Mouse (Mus musculus) hindbrain, embryonic 14.5 days (tissue): ENCODE data around the gene Traf2. TPM values are rescaled to one million over a fixed set of nuclear protein-coding genes. Genes with fewer than 3 reads are reported as not detected.
A peak's percentile ranks its signal among the peaks of the same experiment; 100 is the strongest.
"Not testable (repeated sequence)": the region's sequence is repeated elsewhere in the genome, so short reads cannot be mapped to it uniquely, and the experiment has no call there.

Source experiments
- ATAC-seq: fragments of 200-750 bp; cut with Nextera tagmentation; 2 replicates; pipeline ENCODE4 v1.8.0; 2017; ENCODE audit warnings: moderate number of reproducible peaks, mild to moderate bottlenecking, moderate TSS enrichment, moderate library complexity; ENCODE audit not compliant: low FRiP score
- DNase-seq: peaks from one replicate; pipeline ENCODE4 v3.0.0-alpha.2; 2015; ENCODE audit warnings: low spot score
- H3K27ac ChIP-seq: fragments of 300-500 bp; sonication (generic); 2 replicates; pipeline ENCODE4 v1.5.1; 2014; ENCODE audit warnings: mild to moderate bottlenecking, moderate library complexity
- H3K27me3 ChIP-seq: fragments of 300-500 bp; sonication (generic); 2 replicates; pipeline ENCODE4 v1.6.1; 2014; ENCODE audit warnings: mild to moderate bottlenecking, low read length, mixed read lengths; ENCODE audit not compliant: control insufficient read depth, insufficient read depth
- H3K36me3 ChIP-seq: fragments of 300-500 bp; sonication (generic); replicated peaks from 2 replicates; pipeline ENCODE4 v1.6.1; 2014; ENCODE audit not compliant: control insufficient read depth, insufficient read depth
- H3K4me1 ChIP-seq: fragments of 300-500 bp; sonication (generic); replicated peaks from 2 replicates; pipeline ENCODE4 v1.6.1; 2014; ENCODE audit warnings: antibody characterized with exemption, low read length, mixed read lengths; ENCODE audit not compliant: control insufficient read depth, insufficient read depth
- H3K4me2 ChIP-seq: fragments of 300-500 bp; sonication (generic); replicated peaks from 2 replicates; pipeline ENCODE4 v1.6.1; 2014; ENCODE audit warnings: mild to moderate bottlenecking, moderate library complexity
- H3K4me3 ChIP-seq: fragments of 300-500 bp; sonication (generic); replicated peaks from 2 replicates; pipeline ENCODE4 v1.5.1; 2014; ENCODE audit warnings: mild to moderate bottlenecking, low read length
- H3K9ac ChIP-seq: fragments of 300-500 bp; sonication (generic); 2 replicates; pipeline ENCODE4 v1.6.1; 2014
- H3K9me3 ChIP-seq: fragments of 300-500 bp; sonication (generic); 2 replicates; pipeline ENCODE4 v1.6.1; 2016; ENCODE audit warnings: low read length; ENCODE audit not compliant: control insufficient read depth
- WGBS: fragments of 180-500 bp; shearing (Covaris S2); extraction: QIAGEN DNeasy Blood & Tissue Kit; methylation state at CpG from one replicate; pipeline ENCODE4 v1.1.7; 2014; 5-methylcytosine and 5-hydroxymethylcytosine counted together
- polyA plus RNA-seq: library from polyadenylated mRNA; unstranded; fragments of >200 nt; fragmentation: Nextera tagmentation; extraction: Ambion mirVana; gene quantifications from 2 replicates; pipeline ENCODE4 v1.2.1, GENCODE M21; 2014

The Traf2 gene
- polyA plus RNA-seq, 1 experiment from 2014 or later, result 15.6 TPM

- not testable (repeated sequence) for H3K27ac ChIP-seq, H3K27me3 ChIP-seq, H3K9ac ChIP-seq, H3K4me3 ChIP-seq, H3K9me3 ChIP-seq, H3K4me2 ChIP-seq, ATAC-seq, H3K36me3 ChIP-seq, DNase-seq
- 60% methylated on average over 2 of the region's 2 CpGs for WGBS
- H3K4me1 ChIP-seq, result peaks cover 20% of the 10 kb centered on the region
Measured at GRCm38 (mm10) chr2:25555479-25555878, 8.7 kb upstream of the Traf2 start.

GRCm38 (mm10) chr2:25553171-25553786 lies 6.5 kb upstream of the Traf2 start:
- not testable (repeated sequence) for H3K4me3 ChIP-seq, ATAC-seq, H3K27ac ChIP-seq, H3K9me3 ChIP-seq, H3K4me1 ChIP-seq, H3K36me3 ChIP-seq, H3K27me3 ChIP-seq, DNase-seq, H3K4me2 ChIP-seq, H3K9ac ChIP-seq
- WGBS, result 91% methylated on average over 4 of the region's 4 CpGs

- no peak overlapping the region for H3K27ac ChIP-seq
- H3K36me3 ChIP-seq, result no peaks in the 10 kb centered on the region
- H3K4me3 ChIP-seq, result no peak overlapping the region
- no peaks in the 10 kb centered on the region for H3K27me3 ChIP-seq
- no peak overlapping the region for H3K4me2 ChIP-seq
- 35% methylated on average over 5 of the region's 5 CpGs for WGBS
- ATAC-seq, result no peak
- no peak overlapping the region for H3K9ac ChIP-seq
- H3K4me1 ChIP-seq, result 0 out of 2 replicates have a peak, but pooled peaks cover 2% of the 10 kb centered on the region
- DNase-seq, result no peak
- H3K9me3 ChIP-seq, result no peaks in the 10 kb centered on the region
Measured at GRCm38 (mm10) chr2:25551186-25551585, 4.4 kb upstream of the Traf2 start.

- H3K9me3 ChIP-seq, result no peaks in the 10 kb centered on the region
- H3K9ac ChIP-seq, result no peak overlapping the region
- ATAC-seq, result no peak
- no peak overlapping the region for H3K27ac ChIP-seq
- no peak overlapping the region for H3K4me3 ChIP-seq
- H3K36me3 ChIP-seq, result no peaks in the 10 kb centered on the region
- 83% methylated on average over 9 of the region's 9 CpGs for WGBS
- H3K4me2 ChIP-seq, result no peak overlapping the region
- H3K27me3 ChIP-seq, result no peaks in the 10 kb centered on the region
- no peak for DNase-seq
- 0 out of 2 replicates have a peak, but pooled peaks cover 6% of the 10 kb centered on the region for H3K4me1 ChIP-seq
Measured at GRCm38 (mm10) chr2:25549021-25549991, 2.6 kb upstream of the Traf2 start.

GRCm38 (mm10) chr2:25545996-25546810 lies 537 bp downstream of the Traf2 start:
- H3K9ac ChIP-seq, result peak overlapping the region; percentile 68
- H3K4me1 ChIP-seq, result 0 out of 2 replicates have a peak, but pooled peaks cover 6% of the 10 kb centered on the region
- H3K9me3 ChIP-seq, result no peaks in the 10 kb centered on the region
- DNase-seq (no peak), ATAC-seq (peak; percentile 54)
- H3K4me2 ChIP-seq, result peak overlapping the region; percentile 76
- no peak overlapping the region for H3K27ac ChIP-seq
- no peaks in the 10 kb centered on the region for H3K27me3 ChIP-seq
- H3K4me3 ChIP-seq, result peak overlapping the region; percentile 65
- WGBS, result 11% methylated on average over 37 of the region's 43 CpGs
- no peaks in the 10 kb centered on the region for H3K36me3 ChIP-seq

- no peak overlapping the region for H3K4me3 ChIP-seq
- no peak overlapping the region for H3K27ac ChIP-seq
- DNase-seq (no peak), ATAC-seq (no peak)
- 90% methylated on average over 10 of the region's 10 CpGs for WGBS
- H3K27me3 ChIP-seq, result no peaks in the 10 kb centered on the region
- H3K9ac ChIP-seq, result no peak overlapping the region
- H3K36me3 ChIP-seq, result peaks cover 13% of the 10 kb centered on the region; the same call in 1 of the 2 replicates
- H3K9me3 ChIP-seq, result no peaks in the 10 kb centered on the region
- 0 out of 2 replicates have a peak, but pooled peaks cover 6% of the 10 kb centered on the region for H3K4me1 ChIP-seq
- no peak overlapping the region for H3K4me2 ChIP-seq
Measured at GRCm38 (mm10) chr2:25541644-25542367, 4.9 kb downstream of the Traf2 start.

GRCm38 (mm10) chr2:25540541-25540948 lies 6.2 kb downstream of the Traf2 start:
- no peaks in the 10 kb centered on the region for H3K9me3 ChIP-seq

GRCm38 (mm10) chr2:25536531-25536930 lies 10.2 kb downstream of the Traf2 start:
- H3K9ac ChIP-seq, result no peak overlapping the region
- DNase-seq (no peak), ATAC-seq (no peak)
- H3K4me3 ChIP-seq, result no peak overlapping the region
- no peak overlapping the region for H3K4me2 ChIP-seq
- H3K4me1 ChIP-seq, result no peaks in the 10 kb centered on the region
- peaks cover 37% of the 10 kb centered on the region for H3K36me3 ChIP-seq
- 93% methylated on average over 8 of the region's 8 CpGs for WGBS
- H3K9me3 ChIP-seq, result no peaks in the 10 kb centered on the region
- no peak overlapping the region for H3K27ac ChIP-seq
- H3K27me3 ChIP-seq, result no peaks in the 10 kb centered on the region

More at GRCm38 (mm10) chr2:25540541-25540948, 6.2 kb downstream of the Traf2 start:
- Histone ChIP-seq H3K27ac (no peak overlapping the region), H3K4me1 (no peaks in the 10 kb centered on the region), H3K9ac (no peak overlapping the region), H3K4me3 (no peak overlapping the region), H3K27me3 (no peaks in the 10 kb centered on the region), H3K36me3 (peaks cover 26% of the 10 kb centered on the region), H3K4me2 (no peak overlapping the region)
- DNase-seq (no peak), ATAC-seq (no peak)
- whole genome bisulfite sequencing, result 98% methylated on average over 4 of the region's 4 CpGs
